Mouse (Mus musculus): ENCODE data around the gene Atp5j2. TPM values are rescaled to one million over a fixed set of nuclear protein-coding genes. Genes with fewer than 3 reads are reported as not detected.
"Not testable (repeated sequence)": the region's sequence is repeated elsewhere in the genome, so short reads cannot be mapped to it uniquely, and the experiment has no call there.

Atp5j2 gene
- total RNA-seq (2014; rRNA removed) (139 and 295 TPM in 2 replicates), polyA plus RNA-seq (2015; fragmentation: Nextera tagmentation; extraction: Ambion mirVana) (570 and 702 TPM in 2 replicates)

DNA sequence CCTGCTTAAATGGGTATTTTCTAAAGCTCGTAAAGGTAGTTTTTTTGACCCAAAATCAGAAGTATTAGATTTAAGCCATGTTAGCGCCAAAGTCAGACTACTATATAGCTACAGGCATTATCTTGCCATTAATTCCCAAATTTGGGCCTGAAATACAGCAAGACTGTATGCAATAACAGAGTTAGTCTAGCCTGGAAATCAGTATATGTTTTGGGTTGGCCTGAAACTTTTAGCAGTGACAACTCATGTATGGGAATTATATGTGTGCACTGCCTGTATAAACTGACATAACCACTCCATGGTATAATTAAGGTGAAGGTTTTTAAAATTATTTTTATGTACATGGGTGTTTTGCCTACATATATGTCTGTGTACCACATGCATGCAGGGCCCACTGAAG, at the start of gene Atp5j2:
TSS of gene Atp5j2 (minus strand) at position 101 of the 400 bp plus-strand sequence.
- DNase-seq (no peak), ATAC-seq (no peak)
- H3K4me2 ChIP-seq (ENCODE audit: low read depth) = peak within 1 kb of the TSS; percentile 84
- H3K27ac ChIP-seq (ENCODE audit: low read depth, low read length) = peak within 1 kb of the TSS; percentile 88
- H3K27me3 ChIP-seq (ENCODE audit: insufficient read depth, low read length) = no peaks in the 10 kb centered on the region
- H3K4me3 ChIP-seq (ENCODE audit: low read depth, low read length) = peak within 1 kb of the TSS; percentile 77
- TF ChIP-seq CTCF (IDR thresholded peaks at IDR 0.05; ENCODE audit: low read depth) = no peak
- H3K9me3 ChIP-seq (ENCODE audit: low read length) = no peaks in the 10 kb centered on the region
- H3K9ac ChIP-seq = peak within 1 kb of the TSS; percentile 97
- H3K4me1 ChIP-seq (ENCODE audit: insufficient read depth) = peaks cover 14% of the 10 kb centered on the region; the same call in 1 of the 2 replicates
- WGBS = 75% methylated on average over 2 of the region's 2 CpGs
- peaks cover 39% of the 10 kb centered on the region for H3K36me3 ChIP-seq (ENCODE audit: insufficient read depth)

DNA sequence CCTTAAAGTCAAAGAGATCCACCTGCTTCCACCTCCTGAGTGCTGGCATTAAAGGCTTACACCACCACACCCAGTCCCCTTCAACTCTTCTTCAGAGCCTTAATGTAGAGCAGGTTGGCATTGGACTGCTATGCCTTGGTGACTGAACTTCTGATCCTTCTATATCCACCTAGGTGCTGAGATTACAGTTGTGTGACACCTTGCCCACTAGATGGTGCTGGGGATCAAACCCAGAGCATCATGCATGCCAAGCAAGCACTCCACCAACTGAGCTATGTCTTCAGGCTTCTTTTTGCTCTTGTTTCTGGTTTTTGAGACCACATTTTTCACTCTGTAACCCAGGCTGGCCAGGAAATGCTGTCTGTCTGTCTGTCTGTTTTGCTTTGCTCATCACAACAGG, 42.8 kb upstream of the Atp5j2 start:
- peak; percentile 70 for TF ChIP-seq CTCF (IDR thresholded peaks at IDR 0.05; ENCODE audit: low read depth)
- DNase-seq (peak; percentile 38), ATAC-seq (no peak)
- no peak overlapping the region for H3K27ac ChIP-seq (ENCODE audit: low read depth, low read length)
- H3K27me3 ChIP-seq (ENCODE audit: insufficient read depth, low read length) = no peaks in the 10 kb centered on the region
- no peak overlapping the region for H3K4me3 ChIP-seq (ENCODE audit: low read depth, low read length)
- peaks cover 8% of the 10 kb centered on the region; the same call in 1 of the 2 replicates for H3K4me1 ChIP-seq (ENCODE audit: insufficient read depth)
- no peak overlapping the region for H3K9ac ChIP-seq
- H3K9me3 ChIP-seq (ENCODE audit: low read length) = no peaks in the 10 kb centered on the region
- peaks cover 50% of the 10 kb centered on the region for H3K36me3 ChIP-seq (ENCODE audit: insufficient read depth)
- H3K4me2 ChIP-seq (ENCODE audit: low read depth) = no peak overlapping the region

DNA sequence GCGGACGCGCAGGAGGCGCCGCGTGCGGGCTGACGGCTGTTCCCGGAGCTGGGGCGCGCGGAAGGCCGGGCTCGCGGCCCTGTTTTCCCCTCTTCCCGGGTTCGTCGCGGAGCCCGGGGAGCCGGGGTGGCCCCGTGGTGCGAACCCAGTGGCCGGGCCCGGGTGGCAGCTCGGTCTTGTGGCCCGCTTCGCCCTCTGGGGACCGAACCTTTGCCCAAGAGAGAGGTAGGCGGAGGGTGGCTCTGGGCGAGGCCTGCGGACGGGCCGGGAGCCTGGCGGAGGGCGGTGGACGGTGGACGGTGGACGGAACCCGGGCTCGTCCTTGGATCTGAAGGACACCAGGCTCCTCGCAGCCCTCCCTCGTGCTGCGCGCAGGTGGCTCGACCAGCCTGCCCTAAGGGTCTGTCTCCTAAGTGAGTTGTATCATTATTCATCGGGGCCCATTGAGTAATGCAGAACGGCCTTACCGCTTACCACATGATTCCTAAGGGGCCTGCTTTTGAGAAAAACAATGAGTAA, 40.1 kb upstream of the Atp5j2 start:
- WGBS = under 1% methylated on average over 49 of the region's 49 CpGs
- H3K4me3 ChIP-seq (ENCODE audit: low read depth, low read length) = peak overlapping the region; percentile 93
- peak overlapping the region; percentile 95 for H3K9ac ChIP-seq
- no peak; the same call in none of the 2 replicates for ATAC-seq
- no peaks in the 10 kb centered on the region for H3K27me3 ChIP-seq (ENCODE audit: insufficient read depth, low read length)
- H3K4me1 ChIP-seq (ENCODE audit: insufficient read depth) = peaks cover 8% of the 10 kb centered on the region; the same call in 1 of the 2 replicates
- no peak for DNase-seq
- no peaks in the 10 kb centered on the region for H3K9me3 ChIP-seq (ENCODE audit: low read length)
- peak overlapping the region; percentile 64 for H3K4me2 ChIP-seq (ENCODE audit: low read depth)
- peaks cover 33% of the 10 kb centered on the region for H3K36me3 ChIP-seq (ENCODE audit: insufficient read depth)
- TF ChIP-seq CTCF (IDR thresholded peaks at IDR 0.05; ENCODE audit: low read depth) = no peak
- H3K27ac ChIP-seq (ENCODE audit: low read depth, low read length) = peak overlapping the region; percentile 90

DNA sequence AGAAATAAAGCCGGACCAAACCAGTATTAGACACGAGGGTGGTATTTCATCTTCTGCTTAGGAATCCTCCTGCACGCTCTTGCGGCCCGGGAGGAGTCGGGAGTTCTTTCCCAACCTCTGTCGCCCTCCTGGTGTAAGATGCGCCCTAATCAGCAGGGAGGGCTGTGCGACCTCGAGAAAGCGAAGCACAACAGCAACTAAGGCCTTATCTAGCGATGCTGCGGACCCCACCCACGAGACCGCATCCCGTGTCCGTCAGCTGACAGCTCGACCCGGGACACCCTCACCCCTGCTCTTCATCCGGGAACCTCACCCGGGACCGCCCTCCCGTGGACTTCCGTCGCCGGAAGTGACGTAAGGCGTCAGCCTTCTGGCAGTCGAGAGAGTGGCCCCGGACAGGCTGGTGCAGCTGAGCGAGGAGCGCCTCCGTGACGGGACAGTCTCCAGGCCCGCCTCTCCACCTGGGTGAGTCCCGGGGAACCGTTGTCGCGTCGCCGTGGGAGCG, 39.6 kb upstream of the Atp5j2 start, which contains the start of gene Zfp655:
TSS of gene Zfp655 (plus strand) at position 349 of the 505 bp plus-strand sequence.
- DNase-seq = peak; percentile 98
- H3K4me1 ChIP-seq (ENCODE audit: insufficient read depth) = peaks cover 8% of the 10 kb centered on the region; the same call in 1 of the 2 replicates
- H3K4me2 ChIP-seq (ENCODE audit: low read depth) = peak within 1 kb of the TSS; percentile 64
- no peaks in the 10 kb centered on the region for H3K27me3 ChIP-seq (ENCODE audit: insufficient read depth, low read length)
- peak; percentile 99 for ATAC-seq
- peak within 1 kb of the TSS; percentile 95 for H3K9ac ChIP-seq
- no peak for TF ChIP-seq CTCF (IDR thresholded peaks at IDR 0.05; ENCODE audit: low read depth)
- under 1% methylated on average over 41 of the region's 42 CpGs for WGBS
- peak within 1 kb of the TSS; percentile 93 for H3K4me3 ChIP-seq (ENCODE audit: low read depth, low read length)
- H3K36me3 ChIP-seq (ENCODE audit: insufficient read depth) = peaks cover 29% of the 10 kb centered on the region
- H3K9me3 ChIP-seq (ENCODE audit: low read length) = no peaks in the 10 kb centered on the region
- peak within 1 kb of the TSS; percentile 90 for H3K27ac ChIP-seq (ENCODE audit: low read depth, low read length)

DNA sequence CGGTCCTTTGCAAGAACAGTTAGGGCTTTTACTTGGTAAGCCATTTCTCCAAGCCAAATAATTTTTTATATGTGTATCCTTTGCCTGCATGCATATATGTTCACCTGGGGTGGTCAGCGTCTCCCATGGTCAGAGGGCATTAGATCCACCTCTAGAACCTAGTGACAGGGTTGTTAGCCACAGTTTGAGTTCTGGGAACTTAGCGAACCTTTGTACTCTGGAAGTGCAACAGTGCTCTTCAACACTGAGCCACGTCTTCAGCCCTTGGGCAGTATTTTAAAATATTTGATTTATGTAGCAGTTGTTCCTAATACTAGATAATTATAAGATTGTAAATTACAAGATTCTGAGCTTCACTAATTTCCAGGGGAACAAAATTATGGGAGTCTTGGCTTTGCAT, 38.8 kb upstream of the Atp5j2 start:
- peak overlapping the region; percentile 64 for H3K4me2 ChIP-seq (ENCODE audit: low read depth)
- H3K27ac ChIP-seq (ENCODE audit: low read depth, low read length) = peak overlapping the region; percentile 90; the same call in 1 of the 2 replicates
- no peak for TF ChIP-seq CTCF (IDR thresholded peaks at IDR 0.05; ENCODE audit: low read depth)
- H3K27me3 ChIP-seq (ENCODE audit: insufficient read depth, low read length) = no peaks in the 10 kb centered on the region
- ATAC-seq = no peak
- H3K4me1 ChIP-seq (ENCODE audit: insufficient read depth) = peaks cover 8% of the 10 kb centered on the region; the same call in 1 of the 2 replicates
- 87% methylated on average over 4 of the region's 4 CpGs for WGBS
- H3K36me3 ChIP-seq (ENCODE audit: insufficient read depth) = peaks cover 24% of the 10 kb centered on the region
- DNase-seq = no peak
- H3K9ac ChIP-seq = peak overlapping the region; percentile 95; the same call in 1 of the 2 replicates
- H3K4me3 ChIP-seq (ENCODE audit: low read depth, low read length) = peak overlapping the region; percentile 93; the same call in 1 of the 2 replicates
- H3K9me3 ChIP-seq (ENCODE audit: low read length) = no peaks in the 10 kb centered on the region

DNA sequence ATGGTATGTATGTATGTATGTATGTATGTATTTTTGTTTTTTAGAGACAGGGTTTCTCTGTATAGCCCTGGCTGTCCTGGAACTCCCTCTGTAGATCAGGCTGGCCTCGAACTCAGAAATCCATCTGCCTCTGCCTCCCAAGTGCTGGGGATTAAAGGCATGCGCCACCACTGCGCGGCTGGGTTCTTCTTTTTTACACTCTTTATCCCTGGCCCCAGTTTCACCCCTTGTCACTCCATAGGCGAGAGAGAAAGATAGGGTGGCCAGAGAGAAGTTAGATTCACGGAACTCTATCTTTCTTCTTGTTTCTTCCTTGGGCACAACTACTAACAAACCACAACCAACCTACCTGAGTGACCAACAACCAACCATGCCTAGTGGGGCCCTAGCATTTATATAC, 37.4 kb upstream of the Atp5j2 start:
- H3K27me3 ChIP-seq (ENCODE audit: insufficient read depth, low read length); ATAC-seq; H3K9ac ChIP-seq; H3K9me3 ChIP-seq (ENCODE audit: low read length); H3K4me1 ChIP-seq (ENCODE audit: insufficient read depth); H3K4me2 ChIP-seq (ENCODE audit: low read depth); H3K27ac ChIP-seq (ENCODE audit: low read depth, low read length); H3K4me3 ChIP-seq (ENCODE audit: low read depth, low read length); DNase-seq: not testable (repeated sequence)
- H3K36me3 ChIP-seq (ENCODE audit: insufficient read depth) = peaks cover 10% of the 10 kb centered on the region
- 81% methylated on average over 6 of the region's 6 CpGs for WGBS

DNA sequence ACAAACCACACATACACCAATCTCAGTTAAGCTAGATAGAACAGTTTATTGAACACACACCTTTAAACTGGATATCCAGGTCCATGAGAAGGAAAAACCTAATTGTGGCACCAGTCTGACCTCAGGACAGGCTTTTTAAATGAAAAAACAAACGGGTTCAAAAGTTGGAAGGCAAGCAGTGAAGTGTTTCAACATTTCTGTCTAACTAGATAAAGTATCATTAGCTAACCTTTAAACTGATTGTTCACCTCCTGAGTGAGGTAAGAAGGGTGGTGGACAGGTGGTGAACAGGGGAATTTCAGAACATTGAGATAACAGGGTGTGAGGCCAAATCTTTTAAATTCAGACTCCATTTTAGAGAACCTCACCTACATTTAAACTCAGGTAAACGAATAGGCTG, 34.6 kb upstream of the Atp5j2 start:
- ATAC-seq (no peak), DNase-seq (no peak)
- H3K9me3 ChIP-seq (ENCODE audit: low read length) = no peaks in the 10 kb centered on the region
- no peaks in the 10 kb centered on the region for H3K4me1 ChIP-seq (ENCODE audit: insufficient read depth)
- H3K9ac ChIP-seq = no peak overlapping the region
- no peaks in the 10 kb centered on the region for H3K27me3 ChIP-seq (ENCODE audit: insufficient read depth, low read length)
- 55% methylated on average over 2 of the region's 2 CpGs for WGBS
- no peak for TF ChIP-seq CTCF (IDR thresholded peaks at IDR 0.05; ENCODE audit: low read depth)
- no peak overlapping the region for H3K4me3 ChIP-seq (ENCODE audit: low read depth, low read length)
- no peak overlapping the region for H3K27ac ChIP-seq (ENCODE audit: low read depth, low read length)
- H3K36me3 ChIP-seq (ENCODE audit: insufficient read depth) = peaks cover 11% of the 10 kb centered on the region
- no peak overlapping the region for H3K4me2 ChIP-seq (ENCODE audit: low read depth)
